Mouse (Mus musculus) myocyte (in vitro differentiated cells): ENCODE results near the gene Sobp. TPM values are rescaled to one million over a fixed set of nuclear protein-coding genes. Genes with fewer than 3 reads are reported as not detected.

ENCODE experiments used
- H3K27me3 ChIP-seq: one replicate; pipeline ENCODE4 v1.6.1; 2011; ENCODE audit not compliant: control insufficient read depth, insufficient read depth, insufficient read length
- H3K36me3 ChIP-seq: one replicate; pipeline ENCODE4 v1.6.1; 2011; ENCODE audit not compliant: control insufficient read depth, insufficient read depth
- H3K4me2 ChIP-seq: one replicate; pipeline ENCODE4 v1.6.1; 2011; ENCODE audit warnings: low read depth, control low read depth
- H3K4me3 ChIP-seq: one replicate; pipeline ENCODE4 v1.5.1; 2011; ENCODE audit warnings: mild to moderate bottlenecking, control low read depth, moderate library complexity
- H3K79me2 ChIP-seq: one replicate; pipeline ENCODE4 v1.6.1; 2011; ENCODE audit not compliant: control insufficient read depth, insufficient read depth
- H3ac ChIP-seq: one replicate; pipeline ENCODE4 v1.6.1; 2011; ENCODE audit not compliant: control insufficient read depth, insufficient read length
- CEBPB ChIP-seq: IDR thresholded peaks from 2 replicates; pipeline ENCODE4 v1.6.1; 2011; ENCODE audit warnings: mild to moderate bottlenecking, moderate library complexity; ENCODE audit not compliant: poor library complexity, insufficient read depth, severe bottlenecking
- E2F4 ChIP-seq: IDR thresholded peaks from one replicate; pipeline ENCODE4 v1.6.1; 2011; ENCODE audit warnings: mild to moderate bottlenecking, control low read depth, moderate library complexity; ENCODE audit not compliant: insufficient read depth
- MAX ChIP-seq: IDR thresholded peaks from one replicate; pipeline ENCODE4 v1.6.1; 2011; ENCODE audit warnings: low read depth, mild to moderate bottlenecking, control low read depth
- MYOD1 ChIP-seq, 3 experiments: IDR thresholded peaks; one replicate each; pipeline ENCODE4 v1.6.1; 2011; ENCODE audit warnings: control low read depth in 2 of 3, low read depth in 2 of 3, mild to moderate bottlenecking in 2 of 3, moderate library complexity in 1 of 3; ENCODE audit not compliant: insufficient read length in 2 of 3, control insufficient read depth in 1 of 3
- MYOG ChIP-seq, 3 experiments: IDR thresholded peaks; one replicate each; pipeline ENCODE4 v1.6.1; 2011; ENCODE audit warnings: control low read depth in 2 of 3, low read depth in 2 of 3, mild to moderate bottlenecking in 2 of 3; ENCODE audit not compliant: insufficient read length in 2 of 3, control insufficient read depth in 1 of 3, insufficient read depth in 1 of 3
- POLR2A ChIP-seq: IDR thresholded peaks from one replicate; pipeline ENCODE4 v1.6.1; 2011; ENCODE audit warnings: low read depth, mild to moderate bottlenecking, control low read depth, moderate library complexity; ENCODE audit not compliant: insufficient read length
- POLR2AphosphoS2 ChIP-seq: IDR thresholded peaks from one replicate; pipeline ENCODE4 v1.6.1; 2011; ENCODE audit warnings: low read depth, control low read depth; ENCODE audit not compliant: insufficient read length
- REST ChIP-seq: IDR thresholded peaks from one replicate; pipeline ENCODE4 v1.6.1; 2011; ENCODE audit warnings: mild to moderate bottlenecking, control low read depth, moderate library complexity; ENCODE audit not compliant: insufficient read depth, insufficient read length
- SRF ChIP-seq: IDR thresholded peaks from one replicate; pipeline ENCODE4 v1.6.1; 2011; ENCODE audit warnings: low read depth; ENCODE audit not compliant: control insufficient read depth, insufficient read length
- TCF12 ChIP-seq: IDR thresholded peaks from one replicate; pipeline ENCODE4 v1.6.1; 2011; ENCODE audit warnings: mild to moderate bottlenecking, control low read depth; ENCODE audit not compliant: poor library complexity, insufficient read depth, severe bottlenecking
- TCF3 ChIP-seq: IDR thresholded peaks from one replicate; pipeline ENCODE4 v1.6.1; 2011; ENCODE audit warnings: low read depth, control low read depth; ENCODE audit not compliant: insufficient read length
- USF1 ChIP-seq: IDR thresholded peaks from one replicate; pipeline ENCODE4 v1.6.1; 2011; ENCODE audit warnings: low read depth, mild to moderate bottlenecking, control low read depth, moderate library complexity
- polyA plus RNA-seq: library from polyadenylated mRNA; unstranded; fragments of >200 nt; fragmentation: generic; extraction: Trizol; gene quantifications from one replicate; pipeline ENCODE4 v1.2.1, GENCODE M21; 2012; ENCODE audit warnings: missing spikeins

Gene Sobp
- polyA plus RNA-seq, 1 experiment, result 3.2 TPM

DNA sequence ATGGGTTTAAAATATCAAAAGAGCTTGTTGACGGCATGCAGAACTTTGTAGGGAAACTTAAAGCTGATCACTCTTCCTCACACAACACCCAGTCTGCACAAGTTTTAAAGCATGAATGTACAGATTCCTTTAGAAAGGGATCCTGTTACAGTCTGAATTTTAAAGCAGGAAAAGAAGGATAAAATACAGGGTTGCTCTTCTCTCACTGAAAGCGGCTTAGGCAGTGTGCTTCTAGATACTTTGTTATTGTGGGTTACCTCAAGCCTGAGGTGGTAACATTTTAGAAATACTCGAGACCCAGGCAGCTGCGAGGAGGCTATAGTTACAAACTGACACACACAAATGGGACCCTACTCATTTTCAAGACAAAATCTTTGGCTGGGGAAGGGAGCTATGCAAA lies 160.0 kb downstream of the Sobp start:
- TF ChIP-seq MYOD1 (IDR thresholded peaks at IDR 0.05; ENCODE audit: control insufficient read depth in 1 of 3, insufficient read length in 2 of 3, low read depth in 2 of 3), result no peak
- no peak for TF ChIP-seq E2F4
- TF ChIP-seq TCF3, result no peak
- no peak for TF ChIP-seq SRF
- no peak for TF ChIP-seq MAX
- TF ChIP-seq POLR2AphosphoS2, result no peak
- TF ChIP-seq TCF12, result no peak
- TF ChIP-seq POLR2A, result no peak
- no peak for TF ChIP-seq CEBPB
- TF ChIP-seq MYOG (IDR thresholded peaks at IDR 0.05; ENCODE audit: control insufficient read depth in 1 of 3, insufficient read depth in 1 of 3, insufficient read length in 2 of 3, low read depth in 2 of 3), result no peak
- TF ChIP-seq REST, result no peak
- no peak for TF ChIP-seq USF1
- Histone ChIP-seq H3K36me3 (no peaks in the 10 kb centered on the region), H3K79me2 (no peaks in the 10 kb centered on the region), H3K4me2 (no peak overlapping the region), H3ac (no peak overlapping the region), H3K27me3 (no peaks in the 10 kb centered on the region), H3K4me3 (no peak overlapping the region)

DNA sequence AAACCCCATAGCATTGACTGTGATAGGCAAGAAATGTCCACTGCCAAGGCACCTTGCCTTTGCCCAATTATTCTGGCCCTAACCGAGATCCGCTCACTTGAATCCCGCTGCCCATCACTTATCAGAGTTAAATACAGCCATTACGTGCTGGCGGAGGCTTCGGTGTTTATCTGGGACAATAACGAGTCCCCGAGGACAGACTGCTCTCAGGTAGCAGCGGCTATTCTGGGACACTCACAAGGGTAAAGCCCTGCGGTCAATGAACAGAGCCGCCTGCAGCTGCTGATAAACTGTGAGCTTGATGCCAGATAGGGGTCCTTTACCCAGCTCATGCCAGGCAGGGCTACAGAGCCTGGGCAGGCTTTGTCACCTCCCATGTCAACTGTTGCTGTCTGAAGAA lies 166.2 kb downstream of the Sobp start:
- peak in 1 of 3 experiments; percentile 14 for TF ChIP-seq MYOD1 (IDR thresholded peaks at IDR 0.05; ENCODE audit: control insufficient read depth in 1 of 3, insufficient read length in 2 of 3, low read depth in 2 of 3)
- no peak for TF ChIP-seq USF1
- H3K4me3 ChIP-seq, result no peak overlapping the region
- H3ac ChIP-seq, result no peak overlapping the region
- no peaks in the 10 kb centered on the region for H3K36me3 ChIP-seq
- no peaks in the 10 kb centered on the region for H3K27me3 ChIP-seq
- H3K4me2 ChIP-seq, result no peak overlapping the region
- H3K79me2 ChIP-seq, result no peaks in the 10 kb centered on the region

DNA sequence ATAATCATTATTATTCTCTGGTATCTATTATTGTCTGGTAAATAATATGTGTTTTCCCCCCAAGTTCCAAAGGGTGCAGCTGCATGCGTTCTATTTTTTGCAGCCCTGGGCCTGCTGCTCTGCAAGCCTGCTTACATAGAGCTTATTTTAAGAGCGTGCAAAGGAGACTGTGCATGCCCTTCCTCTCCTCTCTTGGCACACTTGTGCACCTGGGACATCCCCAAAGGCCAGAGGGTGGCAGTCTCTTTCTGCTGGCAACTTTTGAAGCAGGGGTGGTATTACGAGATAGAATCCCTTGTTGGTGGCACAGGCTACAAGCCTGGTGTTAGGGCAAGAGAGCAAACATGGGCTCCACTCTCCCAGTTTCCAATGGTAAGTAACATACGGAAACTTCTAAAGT lies 167.8 kb downstream of the Sobp start:
- Histone ChIP-seq H3ac (no peak overlapping the region), H3K27me3 (no peaks in the 10 kb centered on the region), H3K79me2 (no peaks in the 10 kb centered on the region), H3K4me3 (no peak overlapping the region), H3K36me3 (no peaks in the 10 kb centered on the region), H3K4me2 (no peak overlapping the region)
- TF ChIP-seq POLR2A (no peak), TCF3 (no peak), SRF (no peak), MYOD1 (IDR thresholded peaks at IDR 0.05; ENCODE audit: control insufficient read depth in 1 of 3, insufficient read length in 2 of 3, low read depth in 2 of 3) (peak in 1 of 3 experiments; percentile 5), MAX (no peak), USF1 (no peak)

DNA sequence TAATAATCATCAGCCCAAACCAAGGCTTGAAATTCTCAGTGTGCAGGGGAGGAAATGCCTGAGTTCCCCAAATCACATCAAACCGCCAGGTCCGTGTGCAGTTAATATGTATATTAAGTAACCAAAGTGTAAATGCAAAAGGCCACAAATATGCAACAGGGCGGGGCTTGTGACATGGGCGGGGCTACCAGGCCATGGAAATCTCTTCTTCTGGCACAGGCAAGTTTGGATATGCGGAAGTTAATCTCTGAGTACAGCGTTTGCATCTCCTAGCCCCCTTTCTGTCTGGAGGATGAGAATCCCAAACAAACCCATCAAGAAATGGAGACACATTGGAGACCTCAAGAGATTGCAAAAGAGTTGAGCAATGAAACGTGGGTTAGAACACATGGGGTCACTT lies 168.7 kb downstream of the Sobp start:
- Histone ChIP-seq H3K27me3 (no peaks in the 10 kb centered on the region), H3K36me3 (no peaks in the 10 kb centered on the region), H3K79me2 (no peaks in the 10 kb centered on the region), H3K4me3 (no peak overlapping the region), H3K4me2 (no peak overlapping the region), H3ac (no peak overlapping the region)
- TF ChIP-seq MYOG (IDR thresholded peaks at IDR 0.05; ENCODE audit: control insufficient read depth in 1 of 3, insufficient read depth in 1 of 3, insufficient read length in 2 of 3, low read depth in 2 of 3) (no peak), POLR2AphosphoS2 (no peak), MYOD1 (IDR thresholded peaks at IDR 0.05; ENCODE audit: control insufficient read depth in 1 of 3, insufficient read length in 2 of 3, low read depth in 2 of 3) (no peak), REST (no peak), E2F4 (no peak), USF1 (no peak), CEBPB (no peak), TCF12 (no peak), POLR2A (no peak), SRF (no peak), MAX (no peak), TCF3 (no peak)

DNA sequence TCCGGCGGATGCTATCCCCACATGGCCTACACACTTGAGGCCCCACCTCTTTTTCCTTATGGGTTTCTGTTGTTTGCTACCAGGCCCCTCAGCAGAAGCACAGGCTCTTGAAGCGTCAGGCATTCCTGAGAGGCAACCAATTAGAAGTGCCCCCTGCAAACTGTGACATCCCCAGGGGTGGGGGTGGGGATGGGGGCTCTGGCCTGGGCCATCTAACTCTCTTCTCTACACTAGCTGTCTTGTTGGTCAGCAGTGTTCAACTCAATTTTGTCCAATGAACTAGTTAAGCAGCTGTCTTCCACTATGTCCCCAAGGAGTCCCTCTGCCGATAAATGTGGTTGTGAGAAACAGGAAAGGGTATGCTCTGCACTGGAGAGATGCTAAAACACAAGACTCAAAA lies 169.3 kb downstream of the Sobp start:
- TF ChIP-seq E2F4, result no peak
- no peak for TF ChIP-seq MAX
- TF ChIP-seq POLR2A, result no peak
- no peak for TF ChIP-seq TCF12
- no peak for TF ChIP-seq CEBPB
- no peak for TF ChIP-seq POLR2AphosphoS2
- no peak for TF ChIP-seq SRF
- TF ChIP-seq REST, result no peak
- no peak for TF ChIP-seq MYOG (IDR thresholded peaks at IDR 0.05; ENCODE audit: control insufficient read depth in 1 of 3, insufficient read depth in 1 of 3, insufficient read length in 2 of 3, low read depth in 2 of 3)
- no peak for TF ChIP-seq MYOD1 (IDR thresholded peaks at IDR 0.05; ENCODE audit: control insufficient read depth in 1 of 3, insufficient read length in 2 of 3, low read depth in 2 of 3)
- TF ChIP-seq TCF3, result no peak
- no peak for TF ChIP-seq USF1
- H3K36me3 ChIP-seq, result no peaks in the 10 kb centered on the region

More for the DNA sequence above, 169.3 kb downstream of the Sobp start:
- H3K27me3 ChIP-seq, result no peaks in the 10 kb centered on the region
- H3K4me3 ChIP-seq, result no peak overlapping the region
- H3K79me2 ChIP-seq, result no peaks in the 10 kb centered on the region
- no peak overlapping the region for H3ac ChIP-seq
- no peak overlapping the region for H3K4me2 ChIP-seq
